Mouse (Mus musculus): Measurements from ENCODE around the gene Cdc20b.

GRCm38 (mm10) chr13:113047018-113047417, 12.1 kb downstream of the Cdc20b start:
- no peak for TF ChIP-seq EP300 (IDR thresholded peaks at IDR 0.05; ENCODE audit: low read depth)
- no peak for TF ChIP-seq CTCF (IDR thresholded peaks at IDR 0.05; ENCODE audit: low read depth)

All from liver, postnatal 0 days (tissue).